8 mouse cellular contexts compared by ENCODE assay signal in the genomic region with DNA sequence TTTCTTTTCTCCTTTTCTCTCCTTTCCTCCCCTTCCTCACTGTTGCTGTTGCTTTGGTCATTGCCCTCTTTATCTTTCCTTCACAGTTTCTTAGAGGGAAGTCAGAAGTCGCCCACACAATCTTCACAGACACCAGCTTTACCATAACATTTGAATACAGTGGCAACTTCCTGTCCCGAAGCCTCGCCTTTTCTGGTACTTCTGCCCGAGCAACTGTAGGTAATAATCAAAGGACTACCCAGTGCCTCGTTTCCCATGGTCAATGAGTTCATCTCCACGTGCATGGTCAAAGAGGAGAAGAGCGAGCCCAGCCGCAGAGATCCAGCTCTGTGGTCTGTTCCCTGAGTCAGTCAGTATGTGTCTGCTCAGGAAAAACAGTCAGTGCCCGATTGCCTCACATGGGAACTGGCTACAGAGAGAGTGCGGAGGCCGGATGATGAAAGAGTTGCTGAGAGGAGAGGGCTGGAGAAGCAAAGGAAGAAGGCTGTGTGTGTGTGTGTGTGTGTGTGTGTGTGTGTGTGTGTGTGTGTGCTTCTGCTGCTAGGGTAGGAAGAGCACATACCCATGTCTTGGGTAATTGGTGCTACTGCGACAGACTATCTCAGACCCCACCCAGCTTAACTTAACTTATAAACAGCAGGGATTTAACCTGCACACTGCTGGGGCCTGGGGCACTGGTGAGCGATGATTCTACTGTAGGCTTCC.
DNase-seq lines count a peak whose midpoint lies in the region; ATAC-seq and TF ChIP-seq lines count a peak whose summit lies in the region.

No protein-coding gene starts in this region.

- intact Hi-C loops in gastrocnemius, adult 2 months (cut with DNase I), result no loop called here

- H3K4me1 ChIP-seq in intestine, embryonic 16.5 days (ENCODE audit: control insufficient read depth, insufficient read depth, low read length), result no peaks in the 10 kb centered on the region
- no peaks in the 10 kb centered on the region for H3K4me1 ChIP-seq in forebrain, embryonic 12.5 days

- 0 out of 2 replicates have a peak, but pooled peaks have one; percentile 31 for ATAC-seq in intestine, embryonic 16.5 days
- no peak for ATAC-seq in forebrain, embryonic 12.5 days (ENCODE audit: low FRiP score)

- H3K9ac ChIP-seq in intestine, embryonic 16.5 days (ENCODE audit: low read depth, low read length), result no peak overlapping the region
- H3K9ac ChIP-seq in forebrain, embryonic 12.5 days, result no peak overlapping the region

- H3K4me2 ChIP-seq in intestine, embryonic 16.5 days (ENCODE audit: low read depth, low read length), result no peak overlapping the region
- peak overlapping the region; percentile 44 for H3K4me2 ChIP-seq in myocyte (ENCODE audit: low read depth)
- no peak overlapping the region for H3K4me2 ChIP-seq in forebrain, embryonic 12.5 days

- no peaks in the 10 kb centered on the region for H3K36me3 ChIP-seq in intestine, embryonic 16.5 days (ENCODE audit: control insufficient read depth, insufficient read depth, low read length)
- H3K36me3 ChIP-seq in myocyte (ENCODE audit: control insufficient read depth, insufficient read depth), result no peaks in the 10 kb centered on the region
- H3K36me3 ChIP-seq in forebrain, embryonic 12.5 days (replicated peaks), result no peaks in the 10 kb centered on the region

- peak; percentile 50 for TF ChIP-seq POLR2A in myocyte (IDR thresholded peaks at IDR 0.05; ENCODE audit: insufficient read length, low read depth)

- DNase-seq in gastrocnemius, adult 2 months, result peak; percentile 22
- no peak for DNase-seq in gastrocnemius, postnatal 10 days
- DNase-seq in adrenal gland, postnatal 36 days, result peak; percentile 34 to 61
- DNase-seq in ovary, postnatal 14 days (ENCODE audit: low spot score), result no peak
- no peak for DNase-seq in cerebellum, adult 11-12 months

- WGBS in intestine, embryonic 16.5 days, result 58% methylated on average over 13 of the region's 13 CpGs
- WGBS in forebrain, embryonic 12.5 days, result 74% methylated on average over 13 of the region's 13 CpGs

- no peak overlapping the region for H3ac ChIP-seq in myocyte (ENCODE audit: control insufficient read depth, insufficient read length)

- no peaks in the 10 kb centered on the region for H3K27me3 ChIP-seq in intestine, embryonic 16.5 days (replicated peaks; ENCODE audit: control insufficient read depth, insufficient read depth, low read length)
- no peaks in the 10 kb centered on the region for H3K27me3 ChIP-seq in myocyte (ENCODE audit: control insufficient read depth, insufficient read depth, insufficient read length)
- no peaks in the 10 kb centered on the region for H3K27me3 ChIP-seq in forebrain, embryonic 12.5 days

- no peaks in the 10 kb centered on the region for H3K9me3 ChIP-seq in intestine, embryonic 16.5 days (ENCODE audit: control insufficient read depth, low read length)
- no peaks in the 10 kb centered on the region for H3K9me3 ChIP-seq in forebrain, embryonic 12.5 days

- TF ChIP-seq CTCF in gastrocnemius, adult 2 months (IDR thresholded peaks at IDR 0.05), result no peak

- H3K79me2 ChIP-seq in myocyte (ENCODE audit: control insufficient read depth, insufficient read depth), result no peaks in the 10 kb centered on the region

- H3K27ac ChIP-seq in gastrocnemius, adult 2 months, result no peak overlapping the region
- no peak overlapping the region for H3K27ac ChIP-seq in intestine, embryonic 16.5 days (ENCODE audit: low read length)
- no peak overlapping the region for H3K27ac ChIP-seq in forebrain, embryonic 12.5 days

- no peak overlapping the region for H3K4me3 ChIP-seq in gastrocnemius, adult 2 months
- H3K4me3 ChIP-seq in intestine, embryonic 16.5 days (ENCODE audit: low read length), result no peak overlapping the region
- H3K4me3 ChIP-seq in myocyte, result no peak overlapping the region
- no peak overlapping the region for H3K4me3 ChIP-seq in forebrain, embryonic 12.5 days (replicated peaks)

TF ChIP-seq in myocyte, 11 proteins besides CTCF, POLR2A, EP300 and RAD21:
- TF ChIP-seq POLR2AphosphoS2 (IDR thresholded peaks at IDR 0.05; ENCODE audit: insufficient read length, low read depth) (peak; percentile 17), CEBPB (IDR thresholded peaks at IDR 0.05; ENCODE audit: insufficient read depth, poor library complexity, severe bottlenecking) (peak; percentile 78), MYOG (IDR thresholded peaks at IDR 0.05; ENCODE audit: control insufficient read depth in 1 of 3, insufficient read depth in 1 of 3, insufficient read length in 2 of 3, low read depth in 2 of 3) (no peak), MAX (IDR thresholded peaks at IDR 0.05; ENCODE audit: low read depth) (peak; percentile 71)

Comparison
In these comparisons a context has a peak if more than half of its experiments do, and no peak if none do; other contexts are left out.
1. DNase-seq: peak in gastrocnemius, adult 2 months (single experiment) and adrenal gland, postnatal 36 days (2 of 2); none in gastrocnemius, postnatal 10 days (single experiment), ovary, postnatal 14 days (single experiment) and cerebellum, adult 11-12 months (single experiment).